ENCODE assay signal across 34 mouse cellular contexts in genomic region chr13:37546556-37546955, GRCm38 (mm10).
DNase-seq lines count a peak whose midpoint lies in the region; ATAC-seq and TF ChIP-seq lines count a peak whose summit lies in the region.
"Had no signal": no experiment of that assay in that cellular context is flagged by ENCODE, and none has a peak within 500 bp of the region (broad histone marks: within the 10 kb centered on the region; RNA-seq: fewer than 3 reads in every experiment).

No protein-coding gene starts in this region.

- H3K27me3 ChIP-seq in lung, embryonic 16.5 days (ENCODE audit: control insufficient read depth, insufficient read depth, low read depth, low read length) = no peaks in the 10 kb centered on the region
- no peaks in the 10 kb centered on the region for H3K27me3 ChIP-seq in limb, embryonic 10.5 days (ENCODE audit: low read depth, poor library complexity, severe bottlenecking)
- H3K27me3 ChIP-seq: embryonic facial prominence, embryonic 15.5 days; forebrain, embryonic 12.5 days; hindbrain, embryonic 15.5 days; kidney, embryonic 15.5 days; limb, embryonic 15.5 days; liver, embryonic 13.5 days; midbrain, embryonic 15.5 days had no signal

- peaks cover 5% of the 10 kb centered on the region; the same call in 1 of the 2 replicates for H3K4me1 ChIP-seq in lung, embryonic 16.5 days (replicated peaks; ENCODE audit: control insufficient read depth, insufficient read depth, low read length)
- H3K4me1 ChIP-seq in lung, adult 2 months (ENCODE audit: control insufficient read depth, insufficient read depth, low read length) = no peaks in the 10 kb centered on the region
- peaks cover 30% of the 10 kb centered on the region for H3K4me1 ChIP-seq in limb, embryonic 10.5 days
- H3K4me1 ChIP-seq: hindbrain, embryonic 15.5 days had no signal

- no peak overlapping the region for H3K4me3 ChIP-seq in gastrocnemius, adult 2 months
- H3K4me3 ChIP-seq in lung, embryonic 16.5 days (ENCODE audit: low read length) = no peak overlapping the region
- H3K4me3 ChIP-seq in lung, adult 2 months (replicated peaks; ENCODE audit: extremely low read depth, low read depth, low read length) = no peak overlapping the region
- H3K4me3 ChIP-seq in limb, embryonic 10.5 days = no peak overlapping the region
- H3K4me3 ChIP-seq: embryonic facial prominence, embryonic 10.5 days; embryonic facial prominence, embryonic 15.5 days; forebrain, embryonic 12.5 days; heart, embryonic 10.5 days; hindbrain, embryonic 10.5 days; hindbrain, embryonic 15.5 days; kidney, embryonic 15.5 days; layer of hippocampus, adult 2 months; limb, embryonic 15.5 days; liver, embryonic 13.5 days; midbrain, embryonic 10.5 days; midbrain, embryonic 15.5 days had no signal

- no peak for TF ChIP-seq POLR2A in lung, adult 2 months (IDR thresholded peaks at IDR 0.05; ENCODE audit: borderline replicate concordance, extremely low read depth, low read depth, low read length)

- no peaks in the 10 kb centered on the region for H3K36me3 ChIP-seq in lung, embryonic 16.5 days (ENCODE audit: control insufficient read depth, insufficient read depth, low read length)
- no peaks in the 10 kb centered on the region for H3K36me3 ChIP-seq in limb, embryonic 10.5 days
- H3K36me3 ChIP-seq: embryonic facial prominence, embryonic 10.5 days; embryonic facial prominence, embryonic 15.5 days; forebrain, embryonic 12.5 days; G1E; heart, embryonic 10.5 days; hindbrain, embryonic 10.5 days; hindbrain, embryonic 15.5 days; kidney, embryonic 15.5 days; limb, embryonic 15.5 days; liver, embryonic 13.5 days; midbrain, embryonic 10.5 days; midbrain, embryonic 15.5 days had no signal

- ATAC-seq in lung, embryonic 16.5 days (ENCODE audit: low read depth) = 0 out of 2 replicates have a peak, but pooled peaks have one; percentile 24
- ATAC-seq: forebrain, postnatal 0 days; midbrain, embryonic 15.5 days had no signal

- no peak for TF ChIP-seq CTCF in gastrocnemius, adult 2 months (IDR thresholded peaks at IDR 0.05)
- no peak for TF ChIP-seq CTCF in lung, adult 2 months (IDR thresholded peaks at IDR 0.05; ENCODE audit: insufficient read depth, low read length)

- no peak overlapping the region for H3K9ac ChIP-seq in lung, embryonic 16.5 days (ENCODE audit: low read length)
- H3K9ac ChIP-seq: embryonic facial prominence, embryonic 15.5 days; forebrain, embryonic 12.5 days; forebrain, postnatal 0 days; hindbrain, embryonic 15.5 days; kidney, embryonic 15.5 days; limb, embryonic 15.5 days; liver, embryonic 13.5 days; midbrain, embryonic 15.5 days had no signal

- 58% methylated on average over 3 of the region's 3 CpGs for WGBS in lung, embryonic 16.5 days
- WGBS in lung, adult 2 months = 53% methylated on average over 3 of the region's 3 CpGs
- WGBS in limb, embryonic 10.5 days = 83% methylated on average over 3 of the region's 3 CpGs

- peak overlapping the region; percentile 24; the same call in 1 of the 2 replicates for H3K27ac ChIP-seq in gastrocnemius, adult 2 months
- H3K27ac ChIP-seq in lung, embryonic 16.5 days (ENCODE audit: low read length) = peak overlapping the region; percentile 21; the same call in 1 of the 2 replicates
- peak overlapping the region; percentile 30; the same call in 1 of the 2 replicates for H3K27ac ChIP-seq in limb, embryonic 10.5 days
- H3K27ac ChIP-seq: embryonic facial prominence, embryonic 15.5 days; forebrain, embryonic 12.5 days; hindbrain, embryonic 10.5 days; hindbrain, embryonic 15.5 days; kidney, embryonic 15.5 days; layer of hippocampus, adult 2 months; limb, embryonic 15.5 days; liver, embryonic 13.5 days; midbrain, embryonic 10.5 days; midbrain, embryonic 15.5 days had no signal

- intact Hi-C loops in gastrocnemius, adult 2 months (cut with DNase I) = no loop called here
- intact Hi-C loops in left cerebral cortex, postnatal 14 days (cut with DNase I) = no loop called here

- DNase-seq in gastrocnemius, adult 2 months = no peak
- no peak for DNase-seq in gastrocnemius, adult 18-20 months (ENCODE audit: low spot score)
- DNase-seq in lung, adult 2 months = no peak
- peak; percentile 38 for DNase-seq in ES-CJ7 (ENCODE audit: low read depth, low spot score)
- no peak for DNase-seq in limb, embryonic 10.5 days (ENCODE audit: low spot score)
- no peak for DNase-seq in left cerebral cortex, postnatal 14 days (ENCODE audit: low spot score in 2 of 2)
- DNase-seq in adrenal gland, adult 8-10 months = no peak
- DNase-seq: adrenal gland, postnatal 25 days; cerebellum, adult 8-10 months; cerebellum, postnatal 25 days; forebrain, postnatal 0 days; gastrocnemius, postnatal 25 days; heart, adult 11 months; heart, postnatal 10 days; kidney, adult 18-20 months; kidney, postnatal 25 days; left cerebral cortex, postnatal 4 days; liver, embryonic 13.5 days; lung, adult 18-20 months; right cerebral cortex, adult 18-20 months; thymus, postnatal 14 days had no signal

- no peaks in the 10 kb centered on the region for H3K9me3 ChIP-seq in lung, embryonic 16.5 days (ENCODE audit: control insufficient read depth, low read length)
- no peaks in the 10 kb centered on the region for H3K9me3 ChIP-seq in limb, embryonic 10.5 days (replicated peaks)
- H3K9me3 ChIP-seq: embryonic facial prominence, embryonic 10.5 days; embryonic facial prominence, embryonic 15.5 days; forebrain, embryonic 12.5 days; G1E; heart, embryonic 10.5 days; hindbrain, embryonic 10.5 days; hindbrain, embryonic 15.5 days; kidney, embryonic 15.5 days; limb, embryonic 15.5 days; liver, embryonic 13.5 days; midbrain, embryonic 10.5 days; midbrain, embryonic 15.5 days had no signal

- H3K4me2 ChIP-seq in lung, embryonic 16.5 days (ENCODE audit: low read depth, low read length) = no peak overlapping the region
- H3K4me2 ChIP-seq: embryonic facial prominence, embryonic 15.5 days; forebrain, embryonic 12.5 days; hindbrain, embryonic 15.5 days; kidney, embryonic 15.5 days; limb, embryonic 15.5 days; liver, embryonic 13.5 days; midbrain, embryonic 15.5 days had no signal
